Mouse (Mus musculus) bone marrow, adult 2 months (tissue): ENCODE measurements at regions not wholly inside any gene's neighbourhood (a gene's known extent, or its start where the extent isn't known, plus 50 kb on each side); places are given as distances from the start of the nearest gene placed in this dataset.

ENCODE experiments used
- CTCF ChIP-seq: fragments of 200-500 bp; IDR thresholded peaks from 2 replicates; pipeline ENCODE4 v1.5.1; 2011; ENCODE audit warnings: low read length, control low read depth; ENCODE audit not compliant: control insufficient read depth, insufficient read depth
- POLR2A ChIP-seq: fragments of 200-500 bp; IDR thresholded peaks from 2 replicates; pipeline ENCODE4 v1.6.1; 2011; ENCODE audit warnings: low read depth, mild to moderate bottlenecking, control low read depth, low read length, borderline replicate concordance; ENCODE audit not compliant: control insufficient read depth

GRCm38 (mm10) chr7:125182266-125182665 lies 262.2 kb upstream of the Kdm8 start:
- no peak for TF ChIP-seq CTCF
- TF ChIP-seq POLR2A = no peak
